Mouse (Mus musculus): ENCODE results near the gene Gpcpd1. TPM values are rescaled to one million over a fixed set of nuclear protein-coding genes. Genes with fewer than 3 reads are reported as not detected.

Gene Gpcpd1
- 229 TPM for polyA plus RNA-seq (2014; fragmentation: Illumina TruSeq; extraction: RNeasy Lipid Tissue Mini Kit (QIAGEN cat#74804); ENCODE audit: low replicate concordance)

GRCm38 (mm10) chr2:132587240-132587779 lies at the start of gene Gpcpd1:
Gene Gpcpd1 (minus strand): TSS chr2:132587729.

Other genes starting within 250 kb of the Gpcpd1 start
- gene Prokr2, start 202.3 kb downstream of the Gpcpd1 start, polyA plus RNA-seq (2014; fragmentation: Illumina TruSeq; extraction: RNeasy Lipid Tissue Mini Kit (QIAGEN cat#74804); ENCODE audit: low replicate concordance) = not detected
- 4.4 TPM for gene Shld1, start 99.2 kb upstream of the Gpcpd1 start, polyA plus RNA-seq (2014; fragmentation: Illumina TruSeq; extraction: RNeasy Lipid Tissue Mini Kit (QIAGEN cat#74804); ENCODE audit: low replicate concordance)
- 46.0 TPM for gene Chgb, start 193.5 kb upstream of the Gpcpd1 start, polyA plus RNA-seq (2014; fragmentation: Illumina TruSeq; extraction: RNeasy Lipid Tissue Mini Kit (QIAGEN cat#74804); ENCODE audit: low replicate concordance)
- 28.7 TPM for gene Trmt6, start 228.3 kb upstream of the Gpcpd1 start, polyA plus RNA-seq (2014; fragmentation: Illumina TruSeq; extraction: RNeasy Lipid Tissue Mini Kit (QIAGEN cat#74804); ENCODE audit: low replicate concordance)
- gene Mcm8, start 228.4 kb upstream of the Gpcpd1 start, polyA plus RNA-seq (2014; fragmentation: Illumina TruSeq; extraction: RNeasy Lipid Tissue Mini Kit (QIAGEN cat#74804); ENCODE audit: low replicate concordance) = 5.8 TPM

Data from small intestine, adult 10 weeks (tissue).